Mouse (Mus musculus): ENCODE measurements around the gene Ptpn5. TPM values are rescaled to one million over a fixed set of nuclear protein-coding genes. Genes with fewer than 3 reads are reported as not detected.
A peak's percentile ranks its signal among the peaks of the same experiment; 100 is the strongest.

Gene Ptpn5
- polyA plus RNA-seq, 1 experiment from 2014 or later, result 2.3 TPM

DNA sequence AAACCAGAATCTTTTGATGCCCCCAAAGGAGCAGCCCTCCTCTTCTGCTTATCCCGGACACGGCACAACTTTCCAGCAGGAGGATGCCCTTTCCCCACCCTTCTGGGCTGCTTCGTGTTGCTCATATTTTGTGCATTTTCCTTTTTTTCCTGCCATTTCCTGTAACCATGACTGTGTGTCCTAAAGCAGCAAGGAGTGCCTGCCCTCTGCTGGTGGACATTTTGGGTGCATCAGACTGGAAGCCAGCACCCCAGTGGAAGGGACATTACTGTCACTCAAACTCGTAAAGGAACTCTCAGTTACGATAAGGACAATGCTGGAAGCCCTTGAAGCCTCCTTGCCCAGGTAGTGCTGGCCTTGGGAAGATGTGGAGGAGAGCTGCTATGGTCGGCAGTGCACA is 52.2 kb downstream of the Ptpn5 start:
- H3K4me1 ChIP-seq (replicated peaks; ENCODE audit: control insufficient read depth, insufficient read depth, low read length), result no peaks in the 10 kb centered on the region
- WGBS, result 33% methylated on average over 6 of the region's 6 CpGs
- no peaks in the 10 kb centered on the region for H3K36me3 ChIP-seq (ENCODE audit: control insufficient read depth, insufficient read depth, low read length)
- no peak overlapping the region for H3K9ac ChIP-seq (ENCODE audit: low read length)
- ATAC-seq (replicated peaks; ENCODE audit: low FRiP score, low TSS enrichment, low read depth), result peak; percentile 48; the same call in 1 of the 2 replicates
- no peaks in the 10 kb centered on the region for H3K9me3 ChIP-seq (ENCODE audit: control insufficient read depth, low read length)
- DNase-seq (ENCODE audit: low spot score), result peak; percentile 88
- H3K27me3 ChIP-seq (replicated peaks; ENCODE audit: control insufficient read depth, insufficient read depth, low read length), result no peaks in the 10 kb centered on the region
- no peak overlapping the region for H3K4me2 ChIP-seq (ENCODE audit: low read length)
- H3K27ac ChIP-seq (ENCODE audit: low read depth), result no peak overlapping the region
- no peak overlapping the region for H3K4me3 ChIP-seq (ENCODE audit: low read depth, low read length)

DNA sequence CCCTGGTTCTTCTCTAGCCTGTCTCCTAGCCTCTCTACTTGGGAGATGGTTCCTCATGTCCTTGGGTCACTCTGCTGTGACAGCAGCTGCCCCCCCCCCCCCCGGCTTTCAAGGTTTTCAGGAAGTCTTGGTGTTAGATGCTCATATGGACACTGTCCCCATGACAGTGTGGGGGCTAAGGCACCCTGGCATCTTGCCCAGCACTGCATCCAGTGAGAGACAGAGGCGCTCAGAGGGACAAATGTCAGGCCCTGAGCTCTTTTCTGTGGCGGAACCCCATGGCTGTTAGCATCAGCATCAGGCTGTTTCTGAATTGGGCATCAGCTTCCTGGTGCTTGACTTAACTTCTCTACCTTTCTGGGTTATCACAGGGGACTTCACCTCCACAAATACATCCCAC is 52.6 kb downstream of the Ptpn5 start:
- Histone ChIP-seq H3K27ac (ENCODE audit: low read depth) (no peak overlapping the region), H3K9me3 (ENCODE audit: control insufficient read depth, low read length) (no peaks in the 10 kb centered on the region), H3K4me1 (replicated peaks; ENCODE audit: control insufficient read depth, insufficient read depth, low read length) (no peaks in the 10 kb centered on the region), H3K4me2 (ENCODE audit: low read length) (no peak overlapping the region), H3K9ac (ENCODE audit: low read length) (no peak overlapping the region), H3K4me3 (ENCODE audit: low read depth, low read length) (no peak overlapping the region), H3K36me3 (ENCODE audit: control insufficient read depth, insufficient read depth, low read length) (no peaks in the 10 kb centered on the region), H3K27me3 (replicated peaks; ENCODE audit: control insufficient read depth, insufficient read depth, low read length) (no peaks in the 10 kb centered on the region)
- DNase-seq (ENCODE audit: low spot score), result no peak
- ATAC-seq (replicated peaks; ENCODE audit: low FRiP score, low TSS enrichment, low read depth), result no peak
- 69% methylated on average over 3 of the region's 3 CpGs for WGBS

DNA sequence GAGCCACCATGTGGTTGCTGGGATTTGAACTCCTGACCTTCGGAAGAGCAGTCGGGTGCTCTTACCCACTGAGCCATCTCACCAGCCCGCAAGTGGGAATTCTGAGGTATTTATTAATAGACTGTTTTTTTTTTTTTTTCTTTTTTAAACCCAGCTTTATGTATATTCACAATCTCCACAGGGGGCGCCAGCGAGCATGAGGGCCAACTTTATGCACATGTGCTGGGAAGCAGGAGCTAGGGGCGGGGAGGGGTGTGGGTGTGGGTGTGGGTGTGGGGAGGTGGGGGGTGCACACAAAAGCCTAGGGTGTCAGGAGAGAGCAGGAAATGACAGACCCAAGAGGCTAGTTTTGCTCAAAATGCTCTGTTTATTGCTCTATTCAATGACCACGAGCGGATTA is 56.0 kb downstream of the Ptpn5 start:
- ATAC-seq (replicated peaks; ENCODE audit: low FRiP score, low TSS enrichment, low read depth) (no peak), DNase-seq (ENCODE audit: low spot score) (no peak)
- no peak overlapping the region for H3K4me2 ChIP-seq (ENCODE audit: low read length)
- H3K9ac ChIP-seq (ENCODE audit: low read length), result no peak overlapping the region
- H3K27me3 ChIP-seq (replicated peaks; ENCODE audit: control insufficient read depth, insufficient read depth, low read length), result no peaks in the 10 kb centered on the region
- H3K27ac ChIP-seq (ENCODE audit: low read depth), result no peak overlapping the region
- no peaks in the 10 kb centered on the region for H3K36me3 ChIP-seq (ENCODE audit: control insufficient read depth, insufficient read depth, low read length)
- 74% methylated on average over 8 of the region's 8 CpGs for WGBS
- no peak overlapping the region for H3K4me3 ChIP-seq (ENCODE audit: low read depth, low read length)
- H3K4me1 ChIP-seq (replicated peaks; ENCODE audit: control insufficient read depth, insufficient read depth, low read length), result no peaks in the 10 kb centered on the region; the same call in 1 of the 2 replicates
- no peaks in the 10 kb centered on the region for H3K9me3 ChIP-seq (ENCODE audit: control insufficient read depth, low read length)

DNA sequence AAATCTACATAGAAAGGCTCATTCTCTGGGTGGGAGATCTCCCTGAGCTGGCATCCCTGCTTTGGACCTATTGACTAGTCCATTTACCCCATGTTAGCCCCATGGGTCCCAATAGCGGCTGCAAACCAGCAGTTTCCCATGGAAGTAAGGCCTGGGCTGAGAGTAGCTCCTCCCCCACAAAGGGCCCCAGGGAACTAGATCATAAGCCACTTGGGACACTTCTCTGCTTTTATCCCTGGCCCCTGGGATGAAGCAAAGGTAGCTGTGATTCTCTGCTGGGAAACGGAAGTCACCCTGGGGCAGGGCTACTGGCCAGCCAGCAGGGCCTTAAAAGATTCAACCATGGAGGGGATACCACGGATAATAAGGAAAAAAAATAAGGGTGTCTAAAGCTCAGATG is 56.8 kb downstream of the Ptpn5 start:
- WGBS, result 77% methylated on average over 3 of the region's 3 CpGs
- no peaks in the 10 kb centered on the region for H3K27me3 ChIP-seq (replicated peaks; ENCODE audit: control insufficient read depth, insufficient read depth, low read length)

DNA sequence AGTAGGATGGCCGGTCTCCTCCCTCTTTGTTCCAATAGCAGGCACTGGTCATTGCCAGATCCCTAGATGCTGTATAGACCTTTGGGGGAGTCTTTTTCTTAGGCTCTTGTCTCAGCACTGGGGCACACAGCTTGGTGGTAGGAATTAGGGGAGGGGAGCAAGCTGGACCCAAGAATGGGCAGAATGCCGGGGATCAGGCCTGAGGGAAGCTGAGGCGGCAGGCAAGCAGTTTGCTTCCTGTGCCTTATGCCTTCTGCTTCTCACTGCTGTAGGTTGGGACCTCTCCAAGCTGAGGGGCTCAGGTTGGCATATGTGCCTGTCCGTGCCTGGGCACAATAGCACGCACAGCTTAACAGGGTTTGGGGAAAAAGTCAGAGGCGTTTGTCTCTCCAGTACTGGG is 57.3 kb downstream of the Ptpn5 start:
- DNase-seq (ENCODE audit: low spot score), result no peak
- H3K36me3 ChIP-seq (ENCODE audit: control insufficient read depth, insufficient read depth, low read length), result no peaks in the 10 kb centered on the region
- H3K9me3 ChIP-seq (ENCODE audit: control insufficient read depth, low read length), result no peaks in the 10 kb centered on the region
- no peaks in the 10 kb centered on the region; the same call in 1 of the 2 replicates for H3K4me1 ChIP-seq (replicated peaks; ENCODE audit: control insufficient read depth, insufficient read depth, low read length)
- H3K9ac ChIP-seq (ENCODE audit: low read length), result no peak overlapping the region
- H3K4me2 ChIP-seq (ENCODE audit: low read length), result no peak overlapping the region
- no peak overlapping the region for H3K4me3 ChIP-seq (ENCODE audit: low read depth, low read length)
- no peak overlapping the region for H3K27ac ChIP-seq (ENCODE audit: low read depth)
- no peak for ATAC-seq (replicated peaks; ENCODE audit: low FRiP score, low TSS enrichment, low read depth)
- no peaks in the 10 kb centered on the region for H3K27me3 ChIP-seq (replicated peaks; ENCODE audit: control insufficient read depth, insufficient read depth, low read length)
- WGBS, result 92% methylated on average over 6 of the region's 6 CpGs

More for the DNA sequence above, 56.8 kb downstream of the Ptpn5 start:
- Histone ChIP-seq H3K4me3 (ENCODE audit: low read depth, low read length) (no peak overlapping the region), H3K9ac (ENCODE audit: low read length) (no peak overlapping the region), H3K4me1 (replicated peaks; ENCODE audit: control insufficient read depth, insufficient read depth, low read length) (no peaks in the 10 kb centered on the region; the same call in 1 of the 2 replicates), H3K4me2 (ENCODE audit: low read length) (no peak overlapping the region), H3K27ac (ENCODE audit: low read depth) (no peak overlapping the region), H3K9me3 (ENCODE audit: control insufficient read depth, low read length) (no peaks in the 10 kb centered on the region), H3K36me3 (ENCODE audit: control insufficient read depth, insufficient read depth, low read length) (no peaks in the 10 kb centered on the region)
- no peak for ATAC-seq (replicated peaks; ENCODE audit: low FRiP score, low TSS enrichment, low read depth)
- DNase-seq (ENCODE audit: low spot score), result no peak

DNA sequence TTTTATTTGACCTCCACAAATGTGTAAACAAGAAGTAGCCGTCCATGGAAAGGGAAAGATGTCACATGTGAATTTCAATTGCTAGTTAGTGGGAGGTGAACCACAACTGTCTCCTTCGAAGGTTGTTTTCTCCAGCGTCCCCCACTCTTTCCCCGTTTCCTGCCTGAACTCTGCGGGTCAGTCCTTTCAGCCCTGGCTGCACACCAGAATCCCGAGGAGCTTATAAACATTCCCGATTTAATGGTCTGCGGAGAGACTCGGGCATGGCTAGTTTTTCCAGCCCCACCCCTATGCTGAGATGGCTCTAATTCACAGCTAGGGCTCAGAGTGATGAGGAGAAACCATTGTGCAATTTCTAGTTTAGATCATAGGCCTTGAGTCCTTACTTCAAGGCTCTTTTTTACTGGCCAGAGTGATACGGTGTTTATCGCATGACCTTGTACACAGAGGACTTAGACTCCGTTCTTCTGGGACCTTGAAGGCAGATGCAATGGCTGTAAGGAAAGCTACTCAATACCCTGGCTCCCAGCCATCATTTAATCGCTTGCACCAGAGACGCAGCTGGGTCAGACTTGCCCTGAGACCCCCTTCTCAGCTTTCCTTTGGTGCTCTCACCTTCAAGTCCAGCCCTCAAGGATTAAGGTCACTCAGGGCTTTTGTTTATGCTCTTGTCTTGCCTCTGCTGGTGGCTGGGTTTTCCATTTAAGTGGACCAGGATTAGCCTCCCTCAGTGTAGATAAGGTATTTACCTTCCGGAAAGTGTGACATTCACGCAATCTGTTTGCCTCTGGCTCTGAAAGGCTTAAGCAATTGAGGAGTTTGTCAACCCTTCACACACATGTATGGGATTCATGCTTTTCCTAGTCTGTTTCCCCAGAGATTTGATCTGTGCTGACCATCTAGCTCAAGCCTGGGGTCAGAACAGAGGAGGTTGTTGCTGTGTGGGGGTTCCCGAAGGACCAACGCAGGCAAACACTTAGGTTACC is 59.7 kb downstream of the Ptpn5 start:
- 32% methylated on average over 18 of the region's 18 CpGs for whole genome bisulfite sequencing
- H3K27me3 ChIP-seq (replicated peaks; ENCODE audit: control insufficient read depth, insufficient read depth, low read length), result no peaks in the 10 kb centered on the region
- no peak overlapping the region for H3K4me3 ChIP-seq (ENCODE audit: low read depth, low read length)
- no peak overlapping the region for H3K4me2 ChIP-seq (ENCODE audit: low read length)
- no peaks in the 10 kb centered on the region for H3K9me3 ChIP-seq (ENCODE audit: control insufficient read depth, low read length)
- ATAC-seq (replicated peaks; ENCODE audit: low FRiP score, low TSS enrichment, low read depth) (no peak), DNase-seq (ENCODE audit: low spot score) (peak; percentile 54)
- H3K4me1 ChIP-seq (replicated peaks; ENCODE audit: control insufficient read depth, insufficient read depth, low read length), result no peaks in the 10 kb centered on the region; the same call in 1 of the 2 replicates
- no peaks in the 10 kb centered on the region for H3K36me3 ChIP-seq (ENCODE audit: control insufficient read depth, insufficient read depth, low read length)
- H3K9ac ChIP-seq (ENCODE audit: low read length), result no peak overlapping the region
- peak overlapping the region; percentile 39; the same call in 1 of the 2 replicates for H3K27ac ChIP-seq (ENCODE audit: low read depth)

DNA sequence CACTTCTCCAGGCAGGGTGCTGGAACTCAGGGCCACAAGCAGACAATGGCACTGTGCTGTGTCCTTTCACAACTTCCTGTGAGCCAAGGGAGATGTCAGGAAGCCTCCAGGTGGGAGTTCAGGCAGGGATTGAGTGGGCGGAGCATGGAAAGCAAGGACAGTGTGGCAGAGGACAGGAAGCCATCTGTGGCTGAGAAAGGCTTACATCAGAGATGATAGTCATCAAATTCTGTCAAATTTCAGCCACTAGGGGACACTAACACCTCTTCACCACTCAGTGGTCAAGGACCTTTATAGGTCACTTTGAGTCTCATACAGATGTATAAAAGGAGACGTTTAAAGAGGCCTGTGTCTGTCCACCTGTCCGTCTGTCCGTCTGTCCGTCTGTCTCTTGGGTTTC is 60.9 kb downstream of the Ptpn5 start:
- 77% methylated on average over 5 of the region's 5 CpGs for WGBS
- Histone ChIP-seq H3K4me3 (ENCODE audit: low read depth, low read length) (no peak overlapping the region), H3K9ac (ENCODE audit: low read length) (no peak overlapping the region), H3K9me3 (ENCODE audit: control insufficient read depth, low read length) (no peaks in the 10 kb centered on the region), H3K4me1 (replicated peaks; ENCODE audit: control insufficient read depth, insufficient read depth, low read length) (no peaks in the 10 kb centered on the region; the same call in 1 of the 2 replicates), H3K36me3 (ENCODE audit: control insufficient read depth, insufficient read depth, low read length) (no peaks in the 10 kb centered on the region), H3K27ac (ENCODE audit: low read depth) (no peak overlapping the region), H3K4me2 (ENCODE audit: low read length) (no peak overlapping the region), H3K27me3 (replicated peaks; ENCODE audit: control insufficient read depth, insufficient read depth, low read length) (no peaks in the 10 kb centered on the region)
- ATAC-seq (replicated peaks; ENCODE audit: low FRiP score, low TSS enrichment, low read depth), result no peak
- no peak for DNase-seq (ENCODE audit: low spot score)

DNA sequence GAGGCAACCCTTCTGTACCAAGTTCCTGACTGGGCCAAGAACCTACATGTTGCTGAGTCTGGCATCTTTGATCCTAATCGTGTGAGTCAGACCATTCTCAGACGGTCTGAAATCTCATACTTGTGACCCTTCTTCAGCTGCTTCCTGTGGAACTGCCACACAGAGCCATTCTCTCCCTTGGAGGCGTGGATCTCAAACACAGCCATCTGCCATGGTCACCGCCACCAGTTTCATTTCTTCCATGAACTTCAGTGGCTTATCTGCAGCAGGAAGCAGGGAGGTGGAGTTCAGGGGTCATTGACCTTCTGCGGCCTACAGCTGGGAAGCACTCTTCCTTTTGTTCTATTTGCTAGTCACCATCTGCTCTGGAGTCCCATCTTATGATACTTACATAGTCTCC is 65.6 kb downstream of the Ptpn5 start:
- Histone ChIP-seq H3K36me3 (ENCODE audit: control insufficient read depth, insufficient read depth, low read length) (no peaks in the 10 kb centered on the region), H3K4me3 (ENCODE audit: low read depth, low read length) (no peak overlapping the region), H3K9me3 (ENCODE audit: control insufficient read depth, low read length) (no peaks in the 10 kb centered on the region), H3K9ac (ENCODE audit: low read length) (no peak overlapping the region), H3K4me2 (ENCODE audit: low read length) (no peak overlapping the region), H3K4me1 (replicated peaks; ENCODE audit: control insufficient read depth, insufficient read depth, low read length) (no peaks in the 10 kb centered on the region), H3K27me3 (replicated peaks; ENCODE audit: control insufficient read depth, insufficient read depth, low read length) (no peaks in the 10 kb centered on the region), H3K27ac (ENCODE audit: low read depth) (no peak overlapping the region)
- DNase-seq (ENCODE audit: low spot score) (no peak), ATAC-seq (replicated peaks; ENCODE audit: low FRiP score, low TSS enrichment, low read depth) (no peak)
- WGBS, result 77% methylated on average over 5 of the region's 5 CpGs

DNA sequence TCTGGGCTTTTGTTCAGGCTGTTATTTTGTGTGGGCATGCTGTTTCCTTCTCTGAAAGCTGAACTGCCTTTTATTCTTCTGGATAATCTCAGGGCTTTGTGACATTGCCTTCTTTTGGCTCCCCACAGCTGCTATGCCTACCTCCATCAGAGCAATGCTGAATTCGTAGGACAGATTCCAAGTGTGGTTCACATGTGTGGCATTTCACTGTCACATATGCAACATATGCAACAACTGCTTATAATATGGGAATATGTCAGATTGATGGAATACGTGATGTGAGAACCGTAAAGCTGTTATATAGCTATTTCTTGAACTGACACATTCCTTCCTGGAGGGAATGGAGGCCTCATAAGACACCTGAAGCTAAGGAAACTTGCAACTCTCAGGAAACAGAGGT is 66.5 kb downstream of the Ptpn5 start:
- no peaks in the 10 kb centered on the region for H3K4me1 ChIP-seq (replicated peaks; ENCODE audit: control insufficient read depth, insufficient read depth, low read length)
- no peaks in the 10 kb centered on the region for H3K36me3 ChIP-seq (ENCODE audit: control insufficient read depth, insufficient read depth, low read length)
- H3K27me3 ChIP-seq (replicated peaks; ENCODE audit: control insufficient read depth, insufficient read depth, low read length), result no peaks in the 10 kb centered on the region
- H3K9me3 ChIP-seq (ENCODE audit: control insufficient read depth, low read length), result no peaks in the 10 kb centered on the region
- H3K4me3 ChIP-seq (ENCODE audit: low read depth, low read length), result no peak overlapping the region
- no peak for ATAC-seq (replicated peaks; ENCODE audit: low FRiP score, low TSS enrichment, low read depth)
- H3K27ac ChIP-seq (ENCODE audit: low read depth), result no peak overlapping the region
- H3K4me2 ChIP-seq (ENCODE audit: low read length), result no peak overlapping the region
- no peak overlapping the region for H3K9ac ChIP-seq (ENCODE audit: low read length)
- no peak for DNase-seq (ENCODE audit: low spot score)
- WGBS, result 78% methylated on average over 3 of the region's 3 CpGs

Data from intestine, embryonic 14.5 days (tissue).